Mouse (Mus musculus): ENCODE data around the gene Leng8.
A peak's percentile ranks its signal among the peaks of the same experiment; 100 is the strongest.

- TF ChIP-seq EP300 (optimal IDR thresholded peaks at IDR 0.05) (no peak), CTCF (IDR thresholded peaks at IDR 0.05; ENCODE audit: low read depth) (peak; percentile 77)
Observed at GRCm38 (mm10) chr7:4103411-4103810, 33.4 kb upstream of the Leng8 start.

All from stomach, postnatal 0 days (tissue).